19 mouse cellular contexts compared by ENCODE assay signal in genomic region chr15:95850546-95850945, GRCm38 (mm10). TPM values are rescaled to one million over a fixed set of nuclear protein-coding genes. Genes with fewer than 3 reads are reported as not detected.
DNase-seq lines count a peak whose midpoint lies in the region; ATAC-seq and TF ChIP-seq lines count a peak whose summit lies in the region.
"Had no signal": no experiment of that assay in that cellular context is flagged by ENCODE, and none has a peak within 500 bp of the region (broad histone marks: within the 10 kb centered on the region; RNA-seq: fewer than 3 reads in every experiment).

No protein-coding gene starts in this region.

- H3K27me3 ChIP-seq in intestine, postnatal 0 days (replicated peaks; ENCODE audit: control insufficient read depth, insufficient read depth, low read length), result no peaks in the 10 kb centered on the region
- no peaks in the 10 kb centered on the region for H3K27me3 ChIP-seq in intestine, embryonic 15.5 days (replicated peaks)
- no peaks in the 10 kb centered on the region for H3K27me3 ChIP-seq in liver, embryonic 12.5 days (replicated peaks)
- no peaks in the 10 kb centered on the region for H3K27me3 ChIP-seq in cerebellum, adult 2 months (ENCODE audit: control insufficient read depth, insufficient read depth, low read length)
- H3K27me3 ChIP-seq: embryonic facial prominence, embryonic 12.5 days; hindbrain, embryonic 15.5 days; neural tube, embryonic 12.5 days had no signal

- H3K36me3 ChIP-seq in intestine, postnatal 0 days (ENCODE audit: control insufficient read depth, insufficient read depth), result no peaks in the 10 kb centered on the region
- H3K36me3 ChIP-seq in intestine, embryonic 15.5 days, result no peaks in the 10 kb centered on the region
- no peaks in the 10 kb centered on the region for H3K36me3 ChIP-seq in liver, embryonic 12.5 days
- H3K36me3 ChIP-seq: embryonic facial prominence, embryonic 12.5 days; hindbrain, embryonic 15.5 days; neural tube, embryonic 12.5 days had no signal

- peaks cover 12% of the 10 kb centered on the region for H3K4me1 ChIP-seq in intestine, postnatal 0 days (replicated peaks; ENCODE audit: control insufficient read depth, insufficient read depth, low read length)
- H3K4me1 ChIP-seq in intestine, embryonic 15.5 days (replicated peaks), result peaks cover 25% of the 10 kb centered on the region; the same call in 1 of the 2 replicates
- H3K4me1 ChIP-seq in bone marrow macrophage, adult 2 months (ENCODE audit: control insufficient read depth, insufficient read depth, low read length), result peaks cover 24% of the 10 kb centered on the region
- H3K4me1 ChIP-seq in liver, embryonic 12.5 days, result peaks cover 46% of the 10 kb centered on the region
- no peaks in the 10 kb centered on the region for H3K4me1 ChIP-seq in cerebellum, adult 2 months (ENCODE audit: control insufficient read depth, insufficient read depth, low read length)
- H3K4me1 ChIP-seq: neural tube, embryonic 12.5 days had no signal

- DNase-seq in layer of hippocampus, postnatal 36 days, result no peak
- DNase-seq in cerebellum, adult 2 months, result no peak
- no peak for DNase-seq in gastrocnemius, postnatal 10 days
- DNase-seq: adrenal gland, postnatal 14 days; cerebellum, postnatal 14 days; heart, postnatal 14 days; lung, postnatal 4 days; right cerebral cortex, postnatal 25 days; thymus, adult 18-20 months had no signal

- no peak overlapping the region for H3K4me2 ChIP-seq in intestine, postnatal 0 days (replicated peaks; ENCODE audit: low read depth)
- H3K4me2 ChIP-seq in intestine, embryonic 15.5 days (replicated peaks), result no peak overlapping the region
- peak overlapping the region; percentile 50 for H3K4me2 ChIP-seq in liver, embryonic 12.5 days
- H3K4me2 ChIP-seq: embryonic facial prominence, embryonic 12.5 days; hindbrain, embryonic 15.5 days; neural tube, embryonic 12.5 days had no signal

- H3K27ac ChIP-seq in intestine, postnatal 0 days (ENCODE audit: low read depth, low read length), result no peak overlapping the region
- no peak overlapping the region for H3K27ac ChIP-seq in intestine, embryonic 15.5 days
- peak overlapping the region; percentile 40 for H3K27ac ChIP-seq in bone marrow macrophage, adult 2 months (ENCODE audit: insufficient read depth, low read depth, low read length)
- H3K27ac ChIP-seq in liver, embryonic 12.5 days, result peak overlapping the region; percentile 54; the same call in 1 of the 2 replicates
- H3K27ac ChIP-seq in cerebellum, adult 2 months (ENCODE audit: insufficient read depth, low read length), result no peak overlapping the region
- H3K27ac ChIP-seq: embryonic facial prominence, embryonic 12.5 days; forebrain, embryonic 10.5 days; heart, embryonic 10.5 days; hindbrain, embryonic 15.5 days; neural tube, embryonic 12.5 days had no signal

- no peak overlapping the region for H3K4me3 ChIP-seq in intestine, postnatal 0 days (ENCODE audit: low read depth, low read length)
- H3K4me3 ChIP-seq in intestine, embryonic 15.5 days (replicated peaks), result no peak overlapping the region
- no peak overlapping the region for H3K4me3 ChIP-seq in bone marrow macrophage, adult 2 months (ENCODE audit: insufficient read depth, low read length)
- no peak overlapping the region for H3K4me3 ChIP-seq in liver, embryonic 12.5 days
- no peak overlapping the region for H3K4me3 ChIP-seq in cerebellum, adult 2 months (replicated peaks; ENCODE audit: insufficient read depth, low read depth, low read length)
- H3K4me3 ChIP-seq: embryonic facial prominence, embryonic 12.5 days; forebrain, embryonic 10.5 days; heart, embryonic 10.5 days; hindbrain, embryonic 15.5 days; neural tube, embryonic 12.5 days had no signal

- TF ChIP-seq CTCF in intestine, postnatal 0 days (IDR thresholded peaks at IDR 0.05; ENCODE audit: low read depth), result peak; percentile 16; the same call in 1 of the 2 replicates
- no peak for TF ChIP-seq CTCF in bone marrow macrophage, adult 2 months (IDR thresholded peaks at IDR 0.05; ENCODE audit: low read depth, low read length)
- TF ChIP-seq CTCF in cerebellum, adult 2 months (IDR thresholded peaks at IDR 0.05; ENCODE audit: borderline replicate concordance, insufficient read depth, low read depth, low read length), result no peak

- 83% methylated on average over 5 of the region's 5 CpGs for WGBS in intestine, postnatal 0 days
- WGBS in intestine, embryonic 15.5 days, result 92% methylated on average over 5 of the region's 5 CpGs
- WGBS in liver, embryonic 12.5 days (ENCODE audit: insufficient replicate concordance), result 39% methylated on average over 5 of the region's 5 CpGs
- WGBS in cerebellum, adult 2 months, result 92% methylated on average over 5 of the region's 5 CpGs

- no peak for TF ChIP-seq POLR2A in bone marrow macrophage, adult 2 months (IDR thresholded peaks at IDR 0.05; ENCODE audit: borderline replicate concordance, low read depth, low read length)
- TF ChIP-seq POLR2A in cerebellum, adult 2 months (IDR thresholded peaks at IDR 0.05; ENCODE audit: borderline replicate concordance, insufficient read depth, low read length), result no peak

- no peak overlapping the region for H3K9ac ChIP-seq in intestine, postnatal 0 days (ENCODE audit: low read depth, low read length)
- H3K9ac ChIP-seq in intestine, embryonic 15.5 days, result no peak overlapping the region
- no peak overlapping the region for H3K9ac ChIP-seq in liver, embryonic 12.5 days
- H3K9ac ChIP-seq: embryonic facial prominence, embryonic 12.5 days; hindbrain, embryonic 15.5 days; neural tube, embryonic 12.5 days had no signal

- H3K9me3 ChIP-seq in intestine, postnatal 0 days (ENCODE audit: control insufficient read depth), result no peaks in the 10 kb centered on the region
- no peaks in the 10 kb centered on the region for H3K9me3 ChIP-seq in intestine, embryonic 15.5 days
- H3K9me3 ChIP-seq in liver, embryonic 12.5 days (replicated peaks), result no peaks in the 10 kb centered on the region
- H3K9me3 ChIP-seq: embryonic facial prominence, embryonic 12.5 days; forebrain, embryonic 10.5 days; heart, embryonic 10.5 days; hindbrain, embryonic 15.5 days; neural tube, embryonic 12.5 days had no signal

- no peak for ATAC-seq in intestine, postnatal 0 days
- no peak for ATAC-seq in intestine, embryonic 15.5 days
- ATAC-seq in liver, embryonic 12.5 days, result peak; percentile 75
- ATAC-seq in megakaryocyte-erythroid progenitor cell, adult 5-6 weeks (replicated peaks; ENCODE audit: low FRiP score, low TSS enrichment, poor library complexity, severe bottlenecking), result peak; percentile 77

RNA-seq across cellular contexts. Expression of gene Ano6, which starts 59.9 kb away (rescaled TPM):
- 23.9 and 30.5 TPM in 2 replicates for polyA plus RNA-seq in intestine, postnatal 0 days (2015; fragmentation: Nextera tagmentation; extraction: Ambion mirVana)
- polyA plus RNA-seq in intestine, embryonic 15.5 days (2015; fragmentation: Nextera tagmentation; extraction: Ambion mirVana), result 50.4 and 53.8 TPM in 2 replicates
- 64.0 and 73.0 TPM in 2 replicates for polyA plus RNA-seq in bone marrow macrophage, adult 2 months (2012; ENCODE audit: insufficient read depth, insufficient read length, missing spikeins)
- polyA plus RNA-seq in liver, embryonic 12.5 days (2016; fragmentation: Nextera tagmentation; extraction: Ambion mirVana), result 14.7 and 14.8 TPM in 2 replicates
- 11.5 and 18.0 TPM in 2 replicates for total RNA-seq in megakaryocyte-erythroid progenitor cell, adult 5-6 weeks (2014; fragmentation: Nextera tagmentation)
- total RNA-seq in megakaryocyte-erythroid progenitor cell, adult 5-6 weeks (2017), result 10.5 and 15.9 TPM in 2 replicates
- 10 to 100 TPM; 26.7 TPM for total RNA-seq in layer of hippocampus, postnatal 36 days (2021)
- polyA plus RNA-seq in cerebellum, adult 2 months (2012; rRNA removed), result 14.2 and 14.8 TPM in 2 replicates
- total RNA-seq in gastrocnemius, postnatal 10 days (2021), result 10 to 100 TPM; 64.8 to 76.4 TPM

Comparison
In these comparisons a context has a peak if more than half of its experiments do, and no peak if none do; other contexts are left out.
1. ATAC-seq: peak in liver, embryonic 12.5 days (single experiment) and megakaryocyte-erythroid progenitor cell, adult 5-6 weeks (single experiment); none in intestine, postnatal 0 days (single experiment) and intestine, embryonic 15.5 days (single experiment).
2. H3K27ac ChIP-seq: peak in bone marrow macrophage, adult 2 months (single experiment) and liver, embryonic 12.5 days (single experiment); none in intestine, postnatal 0 days (single experiment), intestine, embryonic 15.5 days (single experiment) and cerebellum, adult 2 months (single experiment).